Mouse (Mus musculus): ENCODE measurements at regions not wholly inside any gene's neighbourhood (a gene's known extent, or its start where the extent isn't known, plus 50 kb on each side); places are given as distances from the start of the nearest gene placed in this dataset.

GRCm38 (mm10) chr4:72437367-72437766 is 236.6 kb upstream of the Tle1 start:
- Histone ChIP-seq H3K9me3 (no peaks in the 10 kb centered on the region), H3K36me3 (no peaks in the 10 kb centered on the region)
- ATAC-seq (ENCODE audit: low FRiP score): no peak

GRCm38 (mm10) chr4:72425316-72425715 is 224.6 kb upstream of the Tle1 start:
- no peak for ATAC-seq (ENCODE audit: low FRiP score)
- Histone ChIP-seq H3K27me3 (no peaks in the 10 kb centered on the region), H3K27ac (no peak overlapping the region), H3K4me2 (no peak overlapping the region), H3K4me3 (no peak overlapping the region), H3K9me3 (no peaks in the 10 kb centered on the region), H3K36me3 (no peaks in the 10 kb centered on the region), H3K9ac (no peak overlapping the region), H3K4me1 (replicated peaks) (no peaks in the 10 kb centered on the region)
- 100% methylated on average over 1 of the region's 1 CpGs for WGBS

More at GRCm38 (mm10) chr4:72437367-72437766, 236.6 kb upstream of the Tle1 start:
- H3K4me1 ChIP-seq (replicated peaks): no peaks in the 10 kb centered on the region
- H3K27ac ChIP-seq: no peak overlapping the region
- no peak overlapping the region for H3K4me3 ChIP-seq
- no peak overlapping the region for H3K9ac ChIP-seq
- H3K4me2 ChIP-seq: no peak overlapping the region
- no peaks in the 10 kb centered on the region for H3K27me3 ChIP-seq

GRCm38 (mm10) chr4:72412100-72412788 is 211.5 kb upstream of the Tle1 start:
- Histone ChIP-seq H3K36me3 (no peaks in the 10 kb centered on the region), H3K9ac (no peak overlapping the region), H3K27ac (no peak overlapping the region), H3K4me1 (replicated peaks) (no peaks in the 10 kb centered on the region), H3K4me2 (no peak overlapping the region), H3K4me3 (no peak overlapping the region), H3K27me3 (no peaks in the 10 kb centered on the region), H3K9me3 (no peaks in the 10 kb centered on the region)
- WGBS: 91% methylated on average over 8 of the region's 8 CpGs
- no peak for ATAC-seq (ENCODE audit: low FRiP score)

GRCm38 (mm10) chr4:72411343-72411742 is 210.6 kb upstream of the Tle1 start:
- H3K9me3 ChIP-seq: no peaks in the 10 kb centered on the region
- no peaks in the 10 kb centered on the region for H3K36me3 ChIP-seq
- WGBS: 93% methylated on average over 3 of the region's 3 CpGs
- H3K4me3 ChIP-seq: no peak overlapping the region
- H3K27ac ChIP-seq: no peak overlapping the region
- ATAC-seq (ENCODE audit: low FRiP score): no peak
- no peaks in the 10 kb centered on the region for H3K4me1 ChIP-seq (replicated peaks)
- no peaks in the 10 kb centered on the region for H3K27me3 ChIP-seq
- H3K4me2 ChIP-seq: no peak overlapping the region
- H3K9ac ChIP-seq: no peak overlapping the region

- no peaks in the 10 kb centered on the region for H3K4me1 ChIP-seq (replicated peaks)
- H3K27me3 ChIP-seq: no peaks in the 10 kb centered on the region
- H3K4me3 ChIP-seq: no peak overlapping the region
- H3K9ac ChIP-seq: no peak overlapping the region
- no peaks in the 10 kb centered on the region for H3K36me3 ChIP-seq
- H3K27ac ChIP-seq: no peak overlapping the region
- H3K4me2 ChIP-seq: no peak overlapping the region
- no peak for ATAC-seq (ENCODE audit: low FRiP score)
- no peaks in the 10 kb centered on the region for H3K9me3 ChIP-seq
- 86% methylated on average over 1 of the region's 1 CpGs for WGBS
Measured at GRCm38 (mm10) chr4:72400759-72401158, 200.0 kb upstream of the Tle1 start.

- Histone ChIP-seq H3K9me3 (no peaks in the 10 kb centered on the region), H3K36me3 (no peaks in the 10 kb centered on the region), H3K4me2 (no peak overlapping the region), H3K9ac (no peak overlapping the region), H3K4me3 (no peak overlapping the region), H3K27me3 (peaks cover 30% of the 10 kb centered on the region), H3K4me1 (replicated peaks) (no peaks in the 10 kb centered on the region), H3K27ac (no peak overlapping the region)
- 0 out of 2 replicates have a peak, but pooled peaks have one; percentile 43 for ATAC-seq (ENCODE audit: low FRiP score)
- WGBS: 74% methylated on average over 3 of the region's 3 CpGs
Measured at GRCm38 (mm10) chr4:72391887-72392435, 191.2 kb upstream of the Tle1 start.

GRCm38 (mm10) chr4:72389811-72390625 is 189.3 kb upstream of the Tle1 start:
- Histone ChIP-seq H3K36me3 (no peaks in the 10 kb centered on the region), H3K4me1 (replicated peaks) (peaks cover 11% of the 10 kb centered on the region), H3K4me2 (no peak overlapping the region), H3K4me3 (no peak overlapping the region), H3K9me3 (no peaks in the 10 kb centered on the region), H3K27ac (no peak overlapping the region), H3K27me3 (peaks cover 33% of the 10 kb centered on the region), H3K9ac (no peak overlapping the region)
- 77% methylated on average over 5 of the region's 5 CpGs for WGBS
- no peak for ATAC-seq (ENCODE audit: low FRiP score)

GRCm38 (mm10) chr4:72384901-72385264 is 184.2 kb upstream of the Tle1 start:
- H3K4me2 ChIP-seq: peak overlapping the region; percentile 25
- no peak overlapping the region for H3K4me3 ChIP-seq
- H3K27me3 ChIP-seq: peaks cover 28% of the 10 kb centered on the region
- no peaks in the 10 kb centered on the region for H3K9me3 ChIP-seq
- peak overlapping the region; percentile 31; the same call in 1 of the 2 replicates for H3K27ac ChIP-seq
- ATAC-seq (ENCODE audit: low FRiP score): peak; percentile 88
- no peak overlapping the region for H3K9ac ChIP-seq
- WGBS: 27% methylated on average over 12 of the region's 12 CpGs
- peaks cover 44% of the 10 kb centered on the region for H3K4me1 ChIP-seq (replicated peaks)
- H3K36me3 ChIP-seq: no peaks in the 10 kb centered on the region

- peak; percentile 26 for ATAC-seq (ENCODE audit: low FRiP score)
- H3K4me3 ChIP-seq: no peak overlapping the region
- WGBS: 48% methylated on average over 5 of the region's 5 CpGs
- H3K9me3 ChIP-seq: no peaks in the 10 kb centered on the region
- peaks cover 28% of the 10 kb centered on the region for H3K27me3 ChIP-seq
- H3K4me1 ChIP-seq (replicated peaks): peaks cover 44% of the 10 kb centered on the region
- H3K27ac ChIP-seq: peak overlapping the region; percentile 31; the same call in 1 of the 2 replicates
- no peak overlapping the region for H3K9ac ChIP-seq
- peak overlapping the region; percentile 25; the same call in 1 of the 2 replicates for H3K4me2 ChIP-seq
- no peaks in the 10 kb centered on the region for H3K36me3 ChIP-seq
Measured at GRCm38 (mm10) chr4:72384259-72384900, 183.7 kb upstream of the Tle1 start.

- Histone ChIP-seq H3K4me1 (replicated peaks) (peaks cover 44% of the 10 kb centered on the region), H3K9ac (no peak overlapping the region), H3K4me2 (no peak overlapping the region), H3K9me3 (no peaks in the 10 kb centered on the region), H3K27me3 (peaks cover 31% of the 10 kb centered on the region), H3K4me3 (no peak overlapping the region), H3K36me3 (no peaks in the 10 kb centered on the region), H3K27ac (no peak overlapping the region)
- WGBS: 30% methylated on average over 2 of the region's 2 CpGs
- no peak for ATAC-seq (ENCODE audit: low FRiP score)
Measured at GRCm38 (mm10) chr4:72383729-72384128, 183.0 kb upstream of the Tle1 start.

- Histone ChIP-seq H3K4me1 (replicated peaks) (peaks cover 44% of the 10 kb centered on the region), H3K4me2 (peak overlapping the region; percentile 43), H3K27me3 (peaks cover 26% of the 10 kb centered on the region), H3K27ac (peak overlapping the region; percentile 52), H3K9me3 (no peaks in the 10 kb centered on the region), H3K36me3 (no peaks in the 10 kb centered on the region), H3K9ac (no peak overlapping the region; the same call in 1 of the 2 replicates), H3K4me3 (peak overlapping the region; percentile 3)
- 37% methylated on average over 11 of the region's 11 CpGs for WGBS
- peak; percentile 71 for ATAC-seq (ENCODE audit: low FRiP score)
Measured at GRCm38 (mm10) chr4:72382517-72383147, 181.9 kb upstream of the Tle1 start.

- Histone ChIP-seq H3K4me2 (no peak overlapping the region), H3K27ac (no peak overlapping the region), H3K4me1 (replicated peaks) (peaks cover 44% of the 10 kb centered on the region), H3K9me3 (no peaks in the 10 kb centered on the region), H3K36me3 (no peaks in the 10 kb centered on the region), H3K27me3 (peaks cover 28% of the 10 kb centered on the region), H3K9ac (no peak overlapping the region), H3K4me3 (no peak overlapping the region)
- 38% methylated on average over 6 of the region's 6 CpGs for WGBS
- ATAC-seq (ENCODE audit: low FRiP score): no peak
Measured at GRCm38 (mm10) chr4:72381742-72382141, 181.0 kb upstream of the Tle1 start.

All from hindbrain, embryonic 13.5 days (tissue).